Mouse (Mus musculus): Measurements from ENCODE around the gene Rims1.

The Rims1 gene

DNA sequence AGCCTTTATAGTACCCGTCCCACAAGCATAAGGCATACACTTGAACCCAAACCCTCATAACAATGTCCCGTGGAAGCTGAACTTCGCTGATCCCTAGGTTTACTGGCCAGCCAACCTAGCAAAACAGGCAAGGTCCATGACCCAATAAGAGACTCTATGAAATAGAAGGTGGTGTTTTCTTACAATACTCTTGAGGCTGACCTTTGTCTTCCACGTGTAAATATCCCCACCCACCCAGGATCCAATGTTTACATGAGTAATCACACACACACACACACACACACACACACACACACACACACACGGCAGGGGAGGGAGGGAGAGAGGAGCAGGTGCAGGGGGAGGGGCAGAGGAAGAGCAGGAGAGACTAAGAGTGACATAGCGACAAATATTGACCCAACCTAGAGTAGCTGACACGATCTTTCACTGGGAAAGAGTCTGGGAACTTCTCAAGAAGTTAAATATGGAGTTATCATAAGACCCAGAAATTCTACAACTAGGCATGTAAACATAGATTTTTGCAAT is 217.9 kb downstream of the Rims1 start:
- no peak for DNase-seq (ENCODE audit: low read depth, low spot score)

DNA sequence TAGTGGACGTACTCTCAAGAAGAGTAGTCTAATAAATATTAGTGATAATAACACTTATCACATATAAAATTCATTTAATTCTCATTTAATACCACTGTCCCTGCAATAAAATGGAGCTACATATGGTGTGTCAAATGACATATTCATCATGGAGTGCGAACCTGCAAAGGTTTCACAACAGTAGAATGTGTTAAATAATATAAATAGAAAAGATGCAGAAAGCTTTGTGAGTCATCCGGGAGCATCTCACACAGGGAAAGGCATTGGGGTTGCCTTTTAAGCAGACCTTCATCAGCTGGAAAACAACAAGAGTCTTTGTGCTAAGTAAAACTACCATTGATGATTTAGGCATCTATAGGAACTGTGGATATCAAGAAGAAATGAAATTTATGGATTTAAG is 220.2 kb downstream of the Rims1 start:
- no peak for DNase-seq (ENCODE audit: low read depth, low spot score)

DNA sequence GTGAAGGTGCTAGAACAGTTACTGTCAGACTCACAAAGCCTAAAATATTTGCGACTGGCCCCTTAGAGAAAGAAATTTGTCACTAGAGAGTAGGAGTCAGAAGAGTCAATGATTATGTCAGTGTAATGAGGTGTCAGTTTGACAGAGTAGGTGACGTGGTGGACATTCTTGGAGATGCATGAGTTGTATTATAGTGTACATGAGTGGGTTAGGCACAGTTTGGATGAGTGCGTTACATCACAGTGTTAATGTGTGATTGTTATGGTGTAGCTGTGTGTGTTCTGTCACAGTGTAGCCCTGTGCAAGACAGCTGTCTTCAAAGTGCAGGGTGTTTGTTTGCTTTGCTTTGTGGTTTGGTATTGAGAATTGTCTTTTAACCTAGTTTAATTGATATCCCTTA is 226.3 kb downstream of the Rims1 start:
- DNase-seq (ENCODE audit: low read depth, low spot score), result no peak

DNA sequence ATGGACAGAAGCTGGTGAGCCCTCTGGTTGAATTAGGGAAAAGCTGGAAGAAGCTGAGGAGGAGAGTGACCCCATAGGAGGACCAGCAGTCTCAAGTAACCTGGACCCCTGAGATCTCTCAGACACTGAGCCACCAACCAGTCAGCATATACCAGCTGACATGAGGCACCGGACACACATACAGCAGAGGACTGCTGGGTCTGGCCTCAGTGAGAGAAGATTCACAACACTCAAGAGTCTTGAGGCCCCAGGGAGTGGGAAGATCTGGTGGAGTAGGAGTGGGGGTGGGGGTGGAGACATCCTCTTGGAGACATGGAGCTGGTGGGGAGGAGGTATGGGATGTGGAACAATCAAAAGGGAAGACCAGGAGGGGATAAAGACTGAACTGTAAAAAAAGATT is 233.1 kb downstream of the Rims1 start:
- no peak for DNase-seq (ENCODE audit: low read depth, low spot score)

DNA sequence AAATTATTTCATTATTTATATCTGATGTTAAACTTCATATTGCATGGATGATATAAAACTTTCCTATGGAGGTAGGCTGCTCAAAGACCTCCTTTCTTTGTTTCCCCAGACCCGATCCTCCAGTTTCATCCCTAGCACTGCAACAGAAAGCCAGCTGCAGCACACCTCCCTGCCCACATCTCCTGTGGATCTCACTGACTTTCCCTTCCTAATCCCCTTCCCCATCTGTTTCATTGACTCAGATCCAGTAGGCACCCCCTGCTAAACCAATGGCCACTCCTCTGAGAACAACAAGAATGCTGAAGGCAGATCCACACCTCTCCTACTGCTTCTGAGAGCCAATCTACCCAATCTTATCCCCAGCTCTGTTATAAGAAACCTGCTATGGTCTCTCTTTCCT is 259.5 kb downstream of the Rims1 start:
- DNase-seq (ENCODE audit: low read depth, low spot score), result no peak

DNA sequence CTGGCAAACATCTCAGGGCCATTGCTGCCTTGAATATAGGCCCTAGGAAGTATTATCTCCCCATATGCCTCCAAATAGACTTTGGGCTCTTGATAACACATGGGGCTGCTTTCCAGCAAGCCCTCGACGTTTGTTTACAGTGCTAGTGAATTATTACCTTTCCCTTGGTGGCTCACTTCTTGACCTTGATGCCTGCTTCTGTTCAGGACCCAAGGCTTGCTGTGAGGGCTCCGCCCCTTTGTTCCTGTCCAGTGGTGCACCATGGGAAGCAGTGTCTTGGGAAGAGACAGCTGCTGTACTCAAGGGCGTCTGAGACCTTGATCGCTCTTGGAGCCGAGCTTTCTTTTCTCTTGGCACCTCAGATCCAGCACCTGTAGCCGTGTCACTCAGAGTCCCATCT is 267.7 kb downstream of the Rims1 start:
- DNase-seq (ENCODE audit: low read depth, low spot score), result no peak

DNA sequence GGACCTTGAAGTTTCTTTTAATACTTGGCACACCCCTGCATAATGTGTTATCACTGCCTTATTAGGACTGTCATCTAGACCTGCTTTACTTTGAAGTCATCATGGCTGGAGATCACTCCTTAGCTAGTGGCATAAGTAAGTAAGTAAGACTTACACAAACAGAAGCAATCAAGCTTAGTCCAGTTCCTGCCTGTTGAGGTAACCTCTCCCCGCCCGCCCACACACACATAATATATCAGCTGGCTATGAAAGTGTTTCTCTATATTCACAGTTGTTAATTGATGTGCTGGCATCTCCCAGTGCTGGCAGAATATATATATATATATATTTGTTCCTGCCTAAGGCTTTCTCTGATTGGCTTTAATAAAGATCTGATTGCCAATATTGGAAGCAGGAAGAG is 269.0 kb downstream of the Rims1 start:
- no peak for DNase-seq (ENCODE audit: low read depth, low spot score)

DNA sequence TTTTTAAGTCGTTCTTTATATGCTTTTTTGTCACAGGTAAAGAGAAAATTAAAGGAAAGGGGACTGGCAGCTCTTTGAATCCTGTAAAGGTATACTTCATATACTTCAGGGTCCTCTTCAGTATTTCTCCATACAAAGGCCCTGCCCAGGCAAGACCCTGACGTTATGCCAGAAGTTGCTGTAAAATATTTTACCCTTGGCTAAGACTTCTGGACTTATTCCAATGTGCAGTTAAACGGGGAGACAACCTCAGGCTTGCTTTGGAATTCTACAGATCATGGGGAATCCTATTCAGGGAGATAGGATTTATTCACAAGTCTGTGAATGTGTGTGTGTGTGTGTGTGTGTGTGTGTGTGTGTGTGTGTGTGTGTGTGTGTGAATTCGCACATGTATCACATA is 270.7 kb downstream of the Rims1 start:
- no peak for DNase-seq (ENCODE audit: low read depth, low spot score)

DNA sequence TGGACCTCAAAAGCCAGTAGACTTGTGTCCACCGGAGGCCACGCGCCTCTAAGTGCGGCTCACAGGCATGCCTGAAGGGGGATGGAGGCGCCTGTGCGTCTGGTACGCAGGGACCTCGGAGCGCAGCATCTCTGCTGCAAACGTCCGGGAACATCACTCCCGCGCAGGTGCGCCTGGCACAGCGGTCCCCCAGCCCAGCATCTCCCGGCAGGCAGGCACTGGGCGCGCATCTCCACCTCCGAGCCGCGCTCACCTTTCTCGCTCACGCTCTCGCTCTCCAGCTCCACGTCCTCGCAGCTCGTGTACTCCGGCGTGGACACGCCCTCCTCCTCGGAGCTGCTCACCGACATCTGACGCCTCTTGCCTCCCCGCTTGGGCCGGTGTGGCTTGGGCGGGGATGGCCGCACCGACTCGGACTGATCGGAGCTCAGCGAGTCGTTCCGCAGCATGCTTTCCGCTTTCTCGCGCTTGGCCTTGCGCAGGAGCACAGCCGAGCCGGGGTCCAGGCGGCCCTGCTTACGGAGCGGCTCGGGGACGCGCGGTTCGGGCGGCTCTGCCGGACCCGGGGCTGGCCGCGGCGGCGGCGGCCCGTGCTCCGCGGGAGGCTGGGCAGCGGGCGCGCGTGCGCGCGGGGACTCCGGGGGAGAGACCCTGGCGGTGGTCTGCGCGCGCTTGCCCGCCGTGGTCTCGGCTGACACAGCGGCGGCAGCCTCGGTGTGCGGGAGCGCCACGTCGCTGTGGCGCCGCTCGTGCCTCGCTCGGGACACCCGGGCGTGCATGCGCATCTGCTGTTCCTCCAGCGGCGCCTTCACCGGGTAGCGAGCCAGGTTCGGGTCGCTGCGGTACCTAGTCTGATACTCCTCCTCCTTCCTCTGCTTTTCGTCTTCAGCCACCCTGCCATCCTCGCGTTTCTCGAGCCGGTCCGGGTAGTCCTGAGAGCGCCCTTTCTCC is 272.4 kb downstream of the Rims1 start:
- no peak for DNase-seq (ENCODE audit: low read depth, low spot score)

DNA sequence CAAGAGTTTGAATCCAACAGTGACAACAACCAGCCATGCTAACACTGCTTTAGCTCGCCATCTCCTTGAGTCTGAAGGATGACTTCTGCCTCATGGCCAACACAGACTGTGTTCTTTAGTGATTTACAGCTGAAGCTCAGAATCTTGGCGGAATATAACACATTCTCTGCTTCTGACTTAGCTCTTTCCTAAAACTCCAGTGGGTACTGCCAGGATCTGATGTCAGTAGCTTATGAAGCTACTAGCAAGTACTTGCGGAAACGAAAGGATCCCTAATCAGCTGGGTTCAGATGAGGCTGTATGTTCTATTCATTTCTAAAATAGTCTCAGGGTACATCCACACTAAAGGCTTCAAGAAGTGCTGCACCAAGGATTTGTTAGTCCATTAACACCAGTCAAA is 290.7 kb downstream of the Rims1 start:
- DNase-seq (ENCODE audit: low read depth, low spot score), result no peak

DNA sequence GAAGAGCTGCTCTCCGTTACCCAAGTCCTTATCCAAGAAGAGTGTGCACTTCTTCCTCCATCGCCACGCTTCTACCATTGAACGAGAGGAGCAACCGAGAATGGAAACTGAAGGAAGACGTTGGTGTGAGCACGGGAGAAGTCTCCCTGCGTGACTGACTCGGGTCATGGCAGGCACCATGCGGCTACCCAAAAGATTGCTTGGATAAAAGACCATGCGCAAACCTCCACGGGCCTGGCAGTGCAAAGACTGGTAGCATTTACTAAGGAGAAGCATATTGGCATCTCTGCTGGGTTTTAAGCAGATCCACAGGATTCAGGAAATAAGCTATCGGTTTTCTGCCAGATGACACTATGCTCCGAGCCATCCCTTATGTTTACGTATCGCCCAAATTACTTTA is 293.4 kb downstream of the Rims1 start:
- no peak for DNase-seq (ENCODE audit: low read depth, low spot score)

DNA sequence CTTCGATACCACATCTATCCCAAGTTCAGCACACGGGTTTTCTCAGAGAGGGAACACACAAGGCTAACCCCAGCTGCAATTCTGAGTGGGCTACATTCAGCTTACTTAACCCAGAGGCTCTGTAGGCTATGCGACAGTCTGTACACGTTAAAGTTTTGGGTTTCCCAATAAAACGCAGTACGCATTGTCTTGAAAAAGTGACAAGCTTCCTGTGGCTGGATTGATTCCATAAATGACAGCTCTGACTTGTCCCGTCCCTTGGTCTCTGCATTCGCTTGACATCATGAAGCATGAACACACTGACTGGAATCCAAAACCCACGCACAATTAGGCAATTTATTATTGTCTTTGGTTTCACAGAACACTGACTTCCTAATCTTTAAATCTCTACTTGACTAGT is 294.2 kb downstream of the Rims1 start:
- DNase-seq (ENCODE audit: low read depth, low spot score), result no peak

DNA sequence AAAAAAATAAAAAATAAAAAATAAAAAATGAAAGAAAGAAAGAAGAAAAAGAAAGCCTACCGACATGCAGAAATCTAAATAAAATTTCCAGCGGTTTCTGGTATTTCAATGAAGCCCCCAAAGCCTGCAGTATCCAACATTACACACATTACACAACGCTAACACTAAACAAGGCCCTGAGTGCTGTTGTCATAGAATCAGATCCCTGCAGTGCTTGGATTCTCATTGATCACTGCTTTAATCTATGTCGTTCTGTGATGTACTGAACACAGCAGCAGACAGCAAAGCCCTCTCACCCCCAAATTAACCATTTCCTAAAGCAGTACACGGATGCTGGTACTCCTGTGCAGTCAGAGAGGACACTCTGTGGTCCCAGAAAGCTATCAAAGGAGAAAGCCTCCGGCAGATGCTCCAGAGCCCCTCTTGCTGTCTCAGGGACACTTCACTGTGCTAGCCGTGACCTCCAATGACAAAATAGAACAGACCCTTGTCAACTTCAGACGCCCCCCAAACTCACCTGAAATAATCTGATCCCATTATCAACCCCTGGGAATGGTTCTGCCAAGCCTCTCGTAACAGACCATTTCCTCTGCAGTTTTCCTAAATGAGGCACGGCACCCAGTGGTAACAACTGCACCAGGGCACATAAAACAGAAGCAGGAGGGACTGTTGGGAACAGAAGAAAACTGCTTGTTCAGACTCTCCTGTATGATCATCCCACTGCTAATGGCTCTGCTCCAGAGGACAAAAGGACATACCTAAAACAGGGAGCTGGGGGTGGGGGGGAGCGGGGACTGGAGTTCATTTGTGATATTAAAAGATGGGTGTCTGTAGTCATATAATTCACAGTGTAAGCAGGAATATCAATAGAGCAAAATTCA is 296.8 kb downstream of the Rims1 start:
- no peak for DNase-seq (ENCODE audit: low read depth, low spot score)

DNA sequence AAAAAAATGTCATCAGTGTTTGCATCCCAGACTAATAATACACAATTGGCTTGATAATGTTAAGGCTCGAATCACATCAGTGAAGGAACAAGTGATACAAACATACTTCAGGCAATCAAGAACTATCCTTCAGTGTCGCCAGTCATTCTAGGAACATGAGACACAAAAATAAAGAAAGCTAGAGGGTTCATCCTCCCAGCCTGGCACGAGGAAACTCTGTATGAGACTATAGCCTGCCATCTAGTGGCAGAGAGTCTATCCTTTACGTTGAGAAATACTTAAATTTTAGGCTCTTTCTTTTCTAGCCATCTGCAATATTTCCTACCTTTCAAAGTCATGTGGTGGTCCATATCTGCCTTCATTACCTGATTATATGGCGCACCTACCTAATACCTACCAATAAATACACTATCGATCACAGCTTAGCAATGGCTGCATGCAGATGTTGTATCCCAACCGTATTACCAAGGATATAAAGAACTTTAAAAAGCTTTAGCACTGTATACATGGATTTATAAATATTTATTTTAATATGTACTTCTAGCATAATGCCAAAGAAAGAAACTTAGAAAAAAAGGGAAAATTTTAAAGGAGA is 318.4 kb downstream of the Rims1 start:
- DNase-seq (ENCODE audit: low read depth, low spot score), result peak; percentile 57

DNA sequence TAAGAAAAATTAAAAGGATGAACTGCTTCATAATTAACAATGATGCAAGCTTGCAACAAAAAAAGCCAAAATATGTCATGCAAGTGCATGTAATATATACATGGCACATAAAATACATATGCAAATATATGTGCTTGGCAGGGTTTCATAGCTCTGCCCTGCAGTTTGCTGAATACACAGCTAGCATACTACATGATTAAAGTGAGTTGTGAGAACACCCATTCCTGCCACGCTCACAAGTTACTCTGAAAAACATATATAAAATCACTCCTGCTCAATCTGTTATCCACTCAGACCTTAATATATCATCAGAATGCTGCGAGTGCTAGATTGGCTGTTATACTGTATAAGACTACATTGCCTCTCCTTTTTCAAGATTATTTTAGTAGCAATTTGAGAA is 329.6 kb downstream of the Rims1 start:
- DNase-seq (ENCODE audit: low read depth, low spot score), result no peak

DNA sequence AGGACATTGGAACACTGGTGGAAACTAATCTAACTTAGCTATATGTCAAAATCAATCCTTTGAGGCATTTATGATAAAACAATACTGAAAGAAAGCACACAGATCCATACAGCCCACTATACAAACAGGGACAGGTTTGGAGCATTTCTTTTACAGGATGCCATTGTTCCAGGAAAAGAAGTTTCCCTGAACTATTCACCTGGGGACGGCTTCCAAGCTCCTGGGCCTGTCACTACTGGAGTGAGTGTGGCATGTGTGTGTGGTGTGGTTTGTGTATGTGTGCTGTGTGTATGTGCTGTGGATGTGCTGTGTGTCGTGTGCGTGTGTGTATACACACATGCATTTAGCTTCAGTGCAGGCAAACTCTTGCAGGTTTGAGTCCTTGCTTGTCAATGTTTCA is 338.8 kb downstream of the Rims1 start:
- no peak for DNase-seq (ENCODE audit: low read depth, low spot score)

DNA sequence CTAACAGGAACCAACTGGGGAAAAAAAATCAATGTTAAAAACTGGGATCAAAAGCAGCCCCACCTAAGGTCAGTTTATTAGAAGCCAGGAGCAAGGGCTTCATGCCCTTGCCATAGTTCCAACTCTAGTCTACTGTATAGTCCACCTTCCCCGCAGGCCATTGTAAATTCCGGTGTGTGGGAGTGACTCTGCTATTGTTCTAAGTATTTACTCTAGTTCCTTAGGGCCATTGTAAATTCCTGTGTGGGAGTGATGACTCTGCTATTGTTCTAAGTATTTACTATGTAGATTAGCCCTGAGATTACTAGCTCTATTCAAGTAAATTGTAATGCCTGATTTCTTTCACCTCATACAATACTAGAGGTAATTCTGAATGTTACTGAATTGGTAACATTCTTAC is 339.2 kb downstream of the Rims1 start:
- no peak for DNase-seq (ENCODE audit: low read depth, low spot score)

DNA sequence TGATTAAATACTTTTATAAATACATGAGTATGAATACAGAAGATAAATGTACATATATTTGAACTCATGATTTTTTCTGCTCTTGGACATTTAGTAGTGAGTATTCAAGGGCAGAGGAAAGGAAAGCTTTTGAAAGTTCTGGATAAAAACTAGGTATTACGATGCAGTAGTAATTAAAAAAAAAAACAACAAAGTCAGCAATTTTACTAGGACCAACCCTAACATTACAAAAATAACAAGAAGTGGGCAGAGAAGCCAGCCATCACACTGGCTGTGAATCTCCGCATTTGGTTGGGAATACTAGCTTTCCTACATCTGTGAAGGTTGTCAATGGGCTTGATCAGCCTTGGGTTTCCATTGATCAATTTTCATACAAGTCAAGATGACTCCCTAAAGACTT is 381.8 kb downstream of the Rims1 start:
- no peak for DNase-seq (ENCODE audit: low read depth, low spot score)

DNA sequence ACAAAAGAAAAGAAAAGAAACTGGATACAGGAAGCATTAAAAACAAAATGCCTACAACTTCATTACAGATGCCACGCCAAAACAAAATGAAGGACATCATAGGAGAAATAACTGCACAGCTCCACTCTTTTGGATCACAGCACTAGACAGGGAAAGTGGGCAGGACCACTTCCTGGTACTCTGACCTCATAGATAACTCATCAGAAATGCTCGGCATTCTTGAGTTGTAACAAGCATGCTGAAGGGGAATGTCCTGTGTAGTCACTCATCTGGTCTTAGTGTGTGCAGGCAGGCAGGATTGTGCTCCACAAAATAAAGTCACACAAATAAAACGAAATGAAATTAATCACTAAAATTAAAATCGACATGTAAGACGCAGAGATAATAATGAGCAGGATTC is 383.7 kb downstream of the Rims1 start:
- peak; percentile 60 for DNase-seq (ENCODE audit: low read depth, low spot score)

DNA sequence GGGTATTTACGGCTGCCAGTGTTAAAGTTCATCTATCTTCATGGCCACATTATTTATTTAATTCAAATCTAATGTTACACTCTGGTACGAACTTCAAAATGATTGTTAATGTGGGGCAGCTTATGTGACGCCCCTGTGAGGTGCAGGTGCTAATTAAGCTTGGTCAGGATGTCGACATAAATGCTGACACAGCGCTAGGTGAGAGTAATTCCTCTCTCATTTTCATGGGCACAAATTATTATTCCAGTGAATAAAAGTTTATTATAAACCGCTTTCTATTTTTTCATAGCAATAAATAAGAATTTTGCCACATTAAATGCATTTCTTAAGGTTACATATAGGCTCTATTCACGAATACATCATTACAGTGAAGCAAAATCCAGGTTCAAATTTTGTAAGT is 395.6 kb downstream of the Rims1 start:
- no peak for DNase-seq (ENCODE audit: low read depth, low spot score)

DNA sequence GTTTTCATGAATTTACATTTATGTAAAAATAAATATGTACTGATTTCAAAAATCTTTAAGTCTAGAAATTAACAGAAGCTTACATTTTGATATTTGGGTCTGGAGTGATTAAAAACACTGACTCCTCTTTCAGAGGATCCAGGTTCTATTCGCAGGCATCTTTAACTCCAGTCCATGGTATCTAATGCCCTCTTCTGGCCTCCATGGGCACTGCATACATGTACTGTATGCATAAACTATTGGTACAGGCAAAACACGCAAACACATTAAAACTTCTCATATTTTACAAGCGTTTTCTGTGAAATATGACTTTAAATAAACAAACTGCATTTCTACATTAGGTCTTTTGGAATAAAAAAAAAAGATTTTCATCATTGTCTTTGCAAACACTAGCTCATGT is 419.4 kb downstream of the Rims1 start:
- no peak for DNase-seq (ENCODE audit: low read depth, low spot score)

DNA sequence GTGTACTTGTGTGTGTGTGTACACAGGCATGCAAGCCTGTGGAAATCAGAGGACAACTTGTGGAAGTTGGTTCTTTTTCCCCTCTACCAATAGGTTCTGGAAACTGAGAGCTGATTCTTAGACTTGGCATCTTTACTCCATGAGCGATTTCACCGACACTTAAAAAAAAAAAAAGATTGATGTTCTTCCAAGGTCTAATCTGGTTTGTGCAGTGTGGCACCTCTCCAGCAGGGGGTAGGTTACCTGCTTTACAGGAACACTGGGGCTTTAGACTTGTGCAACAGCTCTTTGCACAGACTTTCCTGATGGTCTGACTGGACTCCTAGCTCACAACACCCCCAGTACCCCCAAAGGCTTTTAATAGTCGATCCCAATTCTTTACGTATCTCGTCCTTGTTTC is 428.1 kb downstream of the Rims1 start:
- DNase-seq (ENCODE audit: low read depth, low spot score), result no peak

Measured in 3T3-L1 (cell line).